Mouse (Mus musculus) bone marrow macrophage, adult 2 months (primary cell): ENCODE measurements at regions not wholly inside any gene's neighbourhood (a gene's known extent, or its start where the extent isn't known, plus 50 kb on each side); places are given as distances from the start of the nearest gene placed in this dataset.

ENCODE experiments used
- CTCF ChIP-seq: IDR thresholded peaks from 2 replicates; pipeline ENCODE4 v1.5.1; 2012; ENCODE audit warnings: low read depth, mild to moderate bottlenecking, low read length, moderate library complexity
- POLR2A ChIP-seq: IDR thresholded peaks from 2 replicates; pipeline ENCODE4 v1.6.1; 2012; ENCODE audit warnings: mild to moderate bottlenecking, low read depth, low read length, borderline replicate concordance

DNA sequence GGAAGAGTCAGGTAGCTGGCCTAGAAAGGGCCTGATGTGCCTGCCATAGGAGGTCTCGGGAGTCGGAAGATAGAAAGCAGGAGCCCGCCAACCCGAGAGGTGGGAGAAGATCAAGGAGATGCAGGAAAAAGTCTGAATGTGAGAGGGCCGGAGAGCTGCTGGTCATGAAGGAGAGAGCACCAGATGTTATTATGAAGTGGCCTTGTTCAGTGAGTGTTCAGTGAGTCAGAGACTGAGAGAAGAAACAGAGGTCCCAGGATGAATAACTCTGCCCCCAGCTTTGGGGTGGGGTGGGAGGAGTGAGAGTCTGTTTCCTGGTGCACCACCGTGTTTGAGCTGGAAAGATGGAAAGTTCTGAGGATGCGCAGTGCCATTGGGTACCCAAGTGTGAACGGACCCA lies 100.2 kb upstream of the Slc45a1 start:
- TF ChIP-seq CTCF = no peak
- TF ChIP-seq POLR2A = no peak
